Mouse (Mus musculus): ENCODE measurements at regions not wholly inside any gene's neighbourhood (a gene's known extent, or its start where the extent isn't known, plus 50 kb on each side); places are given as distances from the start of the nearest gene placed in this dataset.

- DNase-seq (ENCODE audit: low spot score in 2 of 2) = no peak
Observed at GRCm38 (mm10) chr10:117516510-117516909, 112.8 kb upstream of the Cpm start.

- DNase-seq (ENCODE audit: low spot score in 2 of 2) = no peak
Observed at GRCm38 (mm10) chr10:117515777-117516501, 113.4 kb upstream of the Cpm start.

DNA sequence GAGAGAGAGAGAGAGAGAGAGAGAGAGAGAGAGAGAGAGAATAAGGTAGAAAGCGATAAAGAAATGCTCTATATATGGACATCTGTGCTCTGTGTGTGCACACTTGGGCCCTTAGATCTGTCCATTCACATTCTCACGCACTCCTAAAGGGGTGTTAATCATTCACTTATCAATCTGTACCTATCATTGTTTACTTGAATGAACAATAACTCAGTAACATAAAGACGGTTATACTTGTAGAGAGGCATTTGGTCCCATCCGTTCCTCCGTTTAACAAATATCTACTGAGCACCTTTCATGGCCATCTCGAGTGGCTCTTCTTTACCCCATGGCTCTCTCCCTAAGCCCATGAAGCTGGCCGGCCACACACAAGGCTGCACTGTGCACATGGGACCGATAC, 114.3 kb upstream of the Cpm start:
- DNase-seq (ENCODE audit: low spot score in 2 of 2) = no peak

- DNase-seq (ENCODE audit: low spot score in 2 of 2) = no peak
Observed at GRCm38 (mm10) chr10:117513925-117514546, 115.3 kb upstream of the Cpm start.

- DNase-seq (ENCODE audit: low spot score in 2 of 2) = no peak
Observed at GRCm38 (mm10) chr10:117512424-117513257, 116.7 kb upstream of the Cpm start.

DNA sequence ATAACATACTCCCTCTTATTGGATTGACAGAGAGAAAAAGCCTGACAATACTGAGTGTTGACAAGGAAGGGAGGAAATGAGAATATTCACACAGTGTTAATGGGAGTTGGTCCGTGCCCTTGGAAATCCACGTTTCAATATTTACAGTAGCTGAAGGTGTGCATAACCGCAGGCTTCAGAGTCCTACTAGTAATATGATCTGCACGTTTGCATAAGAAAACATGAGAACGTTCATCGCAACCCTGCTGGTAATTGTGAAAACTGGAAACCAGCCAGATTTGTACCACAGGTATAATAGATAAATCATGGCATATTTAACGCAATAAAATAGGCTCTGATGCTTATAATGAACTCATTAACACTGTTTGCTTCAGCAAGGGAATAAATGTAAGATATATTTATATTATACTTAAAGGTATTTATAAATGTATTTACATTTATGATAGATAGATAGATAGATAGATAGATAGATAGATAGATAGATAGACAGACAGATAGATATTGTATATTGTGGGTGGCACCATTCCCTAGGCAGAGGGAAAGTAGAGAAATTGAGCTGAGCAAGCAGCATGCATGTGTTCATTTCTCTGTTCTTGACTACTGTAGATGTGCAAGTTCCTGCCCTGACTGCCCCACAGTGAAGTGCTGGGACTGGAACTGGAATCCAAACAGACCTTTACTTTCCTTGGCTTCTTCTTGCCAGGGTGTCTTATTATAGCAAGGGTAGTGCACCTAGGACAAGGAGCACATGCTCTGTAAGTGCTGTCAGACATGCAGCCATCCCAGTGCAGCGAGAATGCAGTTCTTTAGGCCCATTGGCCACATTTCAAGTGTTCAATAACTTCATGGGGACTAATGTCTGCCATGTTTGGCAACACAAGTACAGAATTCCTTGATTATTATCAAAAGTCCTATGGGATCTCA, 117.6 kb upstream of the Cpm start:
- no peak for DNase-seq (ENCODE audit: low spot score in 2 of 2)

- DNase-seq (ENCODE audit: low spot score in 2 of 2) = no peak
Observed at GRCm38 (mm10) chr10:117510529-117511482, 118.5 kb upstream of the Cpm start.

DNA sequence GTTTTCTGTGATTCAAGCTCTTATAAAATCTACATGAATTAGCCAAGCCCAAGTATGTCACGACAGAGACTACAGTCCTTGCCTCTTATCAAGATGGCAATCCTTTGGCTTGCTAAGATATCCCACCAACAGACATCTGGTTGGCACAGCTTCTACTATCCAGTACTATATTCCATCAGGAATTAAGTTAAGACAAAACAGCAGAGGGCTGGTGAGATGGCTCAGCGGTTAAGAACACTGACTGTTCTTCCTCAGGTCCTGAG, 119.1 kb upstream of the Cpm start:
- DNase-seq (ENCODE audit: low spot score in 2 of 2) = no peak

DNA sequence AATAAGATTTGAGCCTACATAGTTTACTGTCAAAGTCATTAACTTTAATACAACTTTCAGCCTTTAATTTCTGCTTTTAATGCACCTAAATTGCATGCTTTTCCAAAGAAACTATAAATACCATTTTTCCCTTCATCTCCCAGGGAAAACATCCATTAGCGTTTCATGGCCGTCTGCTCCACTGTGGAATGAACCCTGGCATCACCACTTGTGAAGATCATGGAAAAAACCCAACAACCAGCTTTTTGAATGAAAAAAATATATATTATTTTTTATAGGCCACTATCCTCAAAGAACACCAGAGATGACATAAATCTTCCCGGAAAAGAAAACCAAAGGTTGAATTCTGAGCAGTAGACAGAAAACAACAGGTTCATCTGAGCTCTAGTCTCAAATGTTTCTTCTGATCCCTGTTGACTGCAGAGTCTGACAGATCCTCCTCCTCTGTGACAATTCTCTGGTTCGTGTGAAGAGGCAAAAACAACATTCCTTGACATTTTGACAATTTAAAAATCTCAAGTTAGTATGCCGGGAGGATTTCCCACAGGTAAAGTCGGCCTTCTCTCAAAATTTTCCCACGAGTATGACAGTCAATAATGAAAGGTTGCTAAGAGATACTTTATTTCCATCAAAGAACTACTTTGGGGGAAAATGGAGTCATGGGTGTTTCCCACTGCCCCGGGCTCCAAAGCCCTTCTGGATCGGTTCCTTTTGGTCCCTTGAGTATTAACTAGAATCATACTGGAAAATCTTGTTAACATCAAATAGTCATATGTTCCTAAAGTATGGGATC, 119.7 kb upstream of the Cpm start:
- no peak for DNase-seq (ENCODE audit: low spot score in 2 of 2)

DNA sequence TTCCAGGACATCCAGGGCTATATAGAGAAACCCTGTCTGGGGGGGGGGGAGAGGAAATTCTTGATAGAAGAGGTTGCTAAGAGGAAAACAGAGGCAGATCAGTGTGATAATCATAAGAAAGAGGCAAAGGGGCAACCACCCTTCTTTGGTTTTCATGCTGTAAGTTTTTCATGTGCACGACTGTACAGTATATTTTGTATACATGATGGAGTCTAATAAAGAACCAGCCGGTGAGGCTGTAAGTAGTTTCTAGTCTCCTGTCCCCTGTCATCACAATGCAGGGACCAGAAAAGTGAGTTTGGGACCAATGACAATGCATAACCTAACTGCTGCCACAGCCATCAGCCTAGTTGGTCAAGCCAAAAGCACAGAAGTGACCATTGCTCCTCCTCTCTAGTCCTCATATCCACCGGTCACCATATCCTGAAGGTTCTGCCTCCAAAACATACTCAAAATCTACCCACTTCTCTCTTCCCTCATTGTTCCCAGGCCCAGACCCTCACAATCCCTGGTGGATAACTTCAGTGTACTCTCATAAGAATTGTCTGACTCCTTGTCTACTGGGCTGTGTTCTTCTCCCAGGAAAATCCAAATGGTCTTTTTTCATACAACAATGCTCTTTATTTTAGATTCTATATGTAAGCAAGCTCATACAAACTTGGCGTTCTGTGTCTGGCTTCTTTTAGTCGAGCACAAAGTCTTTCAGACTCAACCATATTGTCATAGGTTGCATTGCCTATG, 122.9 kb upstream of the Cpm start:
- no peak for DNase-seq (ENCODE audit: low spot score in 2 of 2)

DNA sequence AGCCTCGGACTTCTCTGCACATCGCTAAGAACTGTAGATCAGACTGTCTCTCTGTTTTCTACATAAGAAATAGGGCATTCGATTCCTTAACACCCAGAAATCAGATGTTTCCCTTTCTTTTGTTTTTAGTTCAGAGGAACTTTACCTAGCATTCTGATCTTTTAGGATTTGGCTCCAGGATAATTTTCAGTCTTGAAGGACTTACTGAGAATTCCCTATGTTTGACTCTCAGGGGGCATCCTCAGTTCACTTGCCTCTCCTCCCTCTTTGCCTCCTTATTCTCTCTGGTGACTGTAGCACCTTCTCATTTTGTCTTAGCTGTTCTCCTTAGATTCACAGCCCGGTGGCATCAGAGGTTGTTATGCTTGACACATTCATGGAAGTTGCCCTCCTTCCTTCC, 123.8 kb upstream of the Cpm start:
- DNase-seq (ENCODE audit: low spot score in 2 of 2) = no peak

DNA sequence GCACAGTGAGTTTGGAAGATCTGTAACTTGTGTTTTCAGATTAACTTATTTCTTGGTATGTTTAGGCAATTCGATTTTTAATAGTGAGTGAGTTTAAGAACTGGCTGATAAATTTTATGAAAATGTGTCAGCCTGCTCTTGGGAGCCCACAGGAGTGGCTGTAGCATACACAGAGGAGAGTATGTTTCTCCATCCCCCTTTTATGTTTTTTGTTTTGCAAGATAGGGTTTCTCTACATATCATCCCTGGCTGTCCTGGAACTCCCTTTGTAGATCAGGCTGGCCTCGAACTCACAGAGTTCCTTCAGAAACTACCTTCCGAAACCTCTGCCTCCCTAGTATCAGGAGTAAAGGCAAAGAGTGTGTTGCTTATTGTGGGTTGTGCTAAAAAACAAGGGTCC, 124.2 kb upstream of the Cpm start:
- no peak for DNase-seq (ENCODE audit: low spot score in 2 of 2)

DNA sequence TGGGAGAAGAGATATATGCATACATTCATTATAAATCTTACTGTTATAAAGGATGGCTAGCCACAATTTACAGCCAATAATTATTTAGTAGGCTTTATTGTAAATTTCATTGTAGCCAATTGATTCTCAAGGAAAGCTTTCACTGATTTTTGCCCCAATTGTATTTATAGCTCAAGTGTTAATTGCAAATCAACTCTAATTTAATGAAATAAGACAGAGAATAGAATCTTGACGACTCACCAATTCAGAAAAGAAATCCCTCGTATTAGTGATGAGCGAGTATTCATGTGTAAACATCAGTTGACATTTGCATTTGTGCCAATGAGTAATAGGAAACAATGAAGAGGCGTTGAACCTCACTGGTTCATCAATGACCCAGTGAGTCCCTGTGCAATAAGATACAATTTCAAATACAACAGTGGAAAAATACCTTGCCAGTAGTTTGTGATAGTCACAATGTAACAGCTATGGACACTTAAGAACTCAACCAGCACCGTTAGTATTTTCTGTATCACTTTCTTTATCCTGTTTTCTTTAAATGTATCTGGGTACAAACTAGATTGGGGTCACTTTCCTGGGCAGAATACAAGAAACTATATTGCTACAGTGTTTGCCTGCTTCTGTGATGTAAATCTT, 124.6 kb upstream of the Cpsf6 start:
- DNase-seq (ENCODE audit: low spot score in 2 of 2) = no peak

DNA sequence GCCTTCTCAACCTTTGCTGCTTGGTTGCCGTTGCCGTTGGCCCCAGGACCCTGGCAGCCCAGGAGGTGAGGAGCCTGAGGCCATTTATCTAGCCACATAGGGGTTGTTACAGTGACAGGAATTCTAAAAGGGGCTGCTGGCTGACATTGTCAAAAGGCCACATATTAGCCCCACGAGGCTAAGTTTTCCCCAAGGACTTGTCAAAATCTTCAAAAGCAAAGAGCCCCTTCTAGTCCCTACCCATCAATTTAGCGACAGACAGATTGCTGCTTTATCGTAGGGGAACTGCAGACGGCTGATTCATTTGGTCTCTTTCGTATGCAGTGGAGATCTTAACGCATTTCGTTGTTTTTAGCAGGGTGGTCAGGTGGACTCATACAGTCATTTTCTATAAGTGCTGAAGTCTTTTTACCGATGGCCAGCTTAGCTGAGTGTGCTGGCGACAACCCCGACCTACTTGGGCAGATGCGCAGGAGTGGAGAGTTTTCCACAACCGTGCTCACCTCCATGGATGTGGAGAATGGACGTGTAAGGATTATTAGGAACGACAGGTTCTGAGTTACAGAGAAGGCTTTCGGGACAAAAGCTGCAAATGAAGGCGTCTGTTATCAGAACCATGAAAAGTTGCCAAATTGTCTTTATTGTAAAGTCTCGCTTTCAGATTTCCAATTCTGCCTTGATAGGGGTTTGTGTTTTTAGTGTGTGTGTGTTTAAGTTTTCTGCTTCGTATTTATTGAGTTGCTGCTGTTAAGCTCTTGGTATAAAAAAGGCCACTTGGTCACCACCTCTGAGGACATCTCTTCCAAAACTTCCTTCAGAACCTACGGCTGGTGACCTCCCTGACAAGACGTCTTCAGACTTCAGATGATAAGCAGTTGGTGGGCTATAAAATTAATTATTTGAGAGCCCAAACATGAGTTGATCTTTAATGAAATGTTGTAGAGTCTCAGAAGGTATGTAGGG, 123.7 kb upstream of the Cpsf6 start:
- DNase-seq (ENCODE audit: low spot score in 2 of 2) = no peak

DNA sequence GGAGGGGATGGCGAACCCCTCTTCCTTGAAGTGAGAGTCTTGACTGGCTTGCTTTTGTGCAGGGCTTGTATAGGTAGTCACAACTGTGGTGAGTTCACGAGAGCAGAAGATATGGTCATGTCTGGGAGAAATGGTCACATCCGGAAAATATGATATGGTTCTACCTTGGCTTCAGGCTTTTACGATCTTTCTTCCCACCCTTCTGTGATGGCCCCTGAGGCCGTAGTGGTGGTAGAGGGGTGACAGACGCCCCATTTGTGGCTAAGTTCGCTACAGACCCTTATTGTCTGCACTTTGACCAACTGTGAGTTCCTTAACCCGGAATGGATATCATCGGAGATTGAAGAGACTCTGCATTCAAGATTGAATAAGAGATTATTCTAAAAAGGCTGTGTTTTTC, 122.9 kb upstream of the Cpsf6 start:
- no peak for DNase-seq (ENCODE audit: low spot score in 2 of 2)

DNA sequence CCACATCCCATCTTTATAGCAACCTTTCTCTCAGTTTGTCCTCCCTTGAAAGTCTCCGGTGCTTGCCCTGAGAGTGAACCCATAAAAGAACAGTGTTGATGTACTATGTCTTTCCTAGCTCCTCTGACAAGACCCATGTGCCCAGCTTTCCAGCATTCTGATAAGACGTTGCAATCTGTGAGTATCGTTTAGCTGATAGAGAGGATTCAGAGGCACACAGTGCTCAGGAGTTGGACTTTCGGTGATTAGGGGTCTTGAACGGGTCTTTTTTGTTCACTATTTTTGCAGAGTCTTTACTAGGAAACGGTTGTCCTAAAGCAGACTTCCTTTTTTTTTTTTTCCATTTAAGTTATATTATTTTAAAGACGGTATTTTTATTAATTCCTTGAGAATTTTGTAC, 122.3 kb upstream of the Cpsf6 start:
- DNase-seq (ENCODE audit: low spot score in 2 of 2) = no peak

DNA sequence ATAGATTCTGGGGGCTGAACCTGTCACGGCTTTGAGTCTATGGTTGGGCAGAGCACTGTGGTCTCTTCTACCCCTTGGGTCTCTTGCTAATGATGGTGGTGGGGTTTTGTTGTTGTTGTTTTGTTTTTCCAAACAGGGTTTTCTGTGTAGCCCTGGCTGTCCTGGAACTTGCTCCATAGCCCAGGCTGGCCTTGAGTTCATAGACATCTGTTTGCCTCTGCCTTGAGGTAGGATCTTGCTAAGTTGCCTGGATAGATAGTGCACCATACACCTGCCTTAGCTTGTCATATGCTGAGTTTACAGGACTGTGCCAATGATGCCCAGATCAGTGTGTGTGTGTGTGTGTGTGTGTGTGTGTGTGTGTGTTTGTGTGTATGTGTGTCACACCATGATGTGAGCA, 121.6 kb upstream of the Cpsf6 start:
- no peak for DNase-seq (ENCODE audit: low spot score in 2 of 2)

Measured in gastrocnemius, adult 8-10 months (tissue).